Mouse (Mus musculus) heart, embryonic 10.5 days (tissue): ENCODE measurements around the gene Kidins220. TPM values are rescaled to one million over a fixed set of nuclear protein-coding genes. Genes with fewer than 3 reads are reported as not detected.

Experiments used
- DNase-seq: peaks from one replicate; pipeline ENCODE4 v3.0.0-alpha.2; 2017; ENCODE audit warnings: low spot score
- H3K27ac ChIP-seq: fragments of 300-500 bp; sonication (generic); 2 replicates; pipeline ENCODE4 v1.5.1; 2016; ENCODE audit warnings: mild to moderate bottlenecking
- H3K27me3 ChIP-seq: fragments of 300-500 bp; sonication (generic); 2 replicates; pipeline ENCODE4 v1.6.1; 2016; ENCODE audit warnings: mild to moderate bottlenecking; ENCODE audit not compliant: poor library complexity, insufficient read depth, severe bottlenecking
- H3K36me3 ChIP-seq: fragments of 300-500 bp; sonication (generic); 2 replicates; pipeline ENCODE4 v1.6.1; 2016; ENCODE audit warnings: mild to moderate bottlenecking, moderate library complexity
- H3K4me1 ChIP-seq: fragments of 300-500 bp; sonication (generic); 2 replicates; pipeline ENCODE4 v1.6.1; 2016; ENCODE audit warnings: mild to moderate bottlenecking
- H3K4me3 ChIP-seq: fragments of 300-500 bp; sonication (generic); 2 replicates; pipeline ENCODE4 v1.5.1; 2016; ENCODE audit warnings: mild to moderate bottlenecking, moderate library complexity
- H3K9me3 ChIP-seq: fragments of 300-500 bp; sonication (generic); 2 replicates; pipeline ENCODE4 v1.6.1; 2016; ENCODE audit warnings: mild to moderate bottlenecking, moderate library complexity
- WGBS: fragments of 180-500 bp; shearing (Covaris S2); methylation state at CpG from one replicate; pipeline ENCODE4 v1.1.7; 2016; 5-methylcytosine and 5-hydroxymethylcytosine counted together
- polyA plus RNA-seq: library from polyadenylated mRNA; unstranded; fragments of >200 nt; fragmentation: Nextera tagmentation; extraction: Ambion mirVana; gene quantifications from 2 replicates; pipeline ENCODE4 v1.2.1, GENCODE M21; 2016

Kidins220 gene
- polyA plus RNA-seq, 1 experiment from 2014 or later: 31.7 TPM

GRCm38 (mm10) chr12:25092027-25092704 lies 117.4 kb downstream of the Kidins220 start:
- DNase-seq: peak; percentile 93
- H3K4me3 ChIP-seq: peak overlapping the region; percentile 70
- peaks cover 40% of the 10 kb centered on the region for H3K4me1 ChIP-seq

DNA sequence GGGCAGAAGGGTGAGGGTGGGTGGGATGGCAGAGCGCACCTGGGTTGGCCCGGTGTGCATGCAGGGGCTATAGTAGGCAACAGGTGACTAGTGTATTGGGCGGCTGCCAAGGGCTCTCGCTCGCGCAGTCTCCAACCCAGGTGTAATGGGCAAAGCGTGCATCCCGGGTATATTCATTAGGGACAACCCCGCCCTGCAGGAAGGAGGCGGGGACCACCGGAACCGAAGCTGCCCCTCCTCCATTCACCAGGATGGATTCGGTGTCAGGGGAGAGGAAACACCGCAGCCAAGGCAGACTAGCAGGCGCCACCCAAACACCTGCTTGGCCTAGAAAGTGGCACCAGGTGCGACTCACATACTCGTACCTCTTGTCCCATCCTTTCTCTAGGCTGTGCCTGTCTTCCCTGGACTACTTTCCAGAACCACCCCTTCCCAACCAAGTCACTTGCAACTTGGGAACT lies 118.1 kb downstream of the Kidins220 start:
- WGBS: under 1% methylated on average over 17 of the region's 17 CpGs
- no peak for DNase-seq
- Histone ChIP-seq H3K27me3 (no peaks in the 10 kb centered on the region), H3K9me3 (no peaks in the 10 kb centered on the region), H3K4me1 (peaks cover 43% of the 10 kb centered on the region), H3K4me3 (peak overlapping the region; percentile 70), H3K27ac (peak overlapping the region; percentile 77), H3K36me3 (peaks cover 2% of the 10 kb centered on the region; the same call in 1 of the 2 replicates)

More at GRCm38 (mm10) chr12:25092027-25092704, 117.4 kb downstream of the Kidins220 start:
- Histone ChIP-seq H3K9me3 (no peaks in the 10 kb centered on the region), H3K27me3 (no peaks in the 10 kb centered on the region), H3K36me3 (peaks cover 2% of the 10 kb centered on the region; the same call in 1 of the 2 replicates), H3K27ac (peak overlapping the region; percentile 77)
- 7% methylated on average over 25 of the region's 25 CpGs for WGBS

DNA sequence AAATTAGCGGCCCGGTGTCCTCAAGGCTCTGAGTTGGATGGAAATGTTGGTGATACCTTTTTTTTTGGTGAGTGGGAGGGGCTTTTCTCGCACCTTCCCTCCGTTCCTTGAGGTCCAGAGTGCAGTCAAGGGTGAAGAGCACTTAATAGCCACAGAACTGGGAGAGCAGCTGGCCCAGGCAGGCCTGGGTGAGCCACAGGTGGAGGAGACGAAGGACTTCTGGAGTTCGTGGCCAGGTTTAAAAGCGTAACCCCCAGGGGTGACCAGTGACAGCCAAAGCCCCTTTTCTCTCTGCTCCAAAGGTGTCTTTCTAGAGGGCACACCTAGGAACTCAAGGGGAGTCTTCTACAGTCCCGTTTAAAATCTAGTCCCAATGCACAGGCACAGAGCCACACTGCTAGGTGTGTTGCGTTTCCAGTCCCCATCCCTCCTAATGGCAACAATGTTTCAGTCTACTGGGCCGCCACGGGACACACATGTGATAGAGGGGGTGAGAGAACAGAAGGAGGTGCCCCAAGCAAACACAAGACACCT lies 118.6 kb downstream of the Kidins220 start:
- H3K36me3 ChIP-seq: peaks cover 2% of the 10 kb centered on the region; the same call in 1 of the 2 replicates
- 11% methylated on average over 11 of the region's 11 CpGs for WGBS
- peaks cover 48% of the 10 kb centered on the region for H3K4me1 ChIP-seq
- H3K4me3 ChIP-seq: peak overlapping the region; percentile 70
- H3K9me3 ChIP-seq: no peaks in the 10 kb centered on the region
- DNase-seq: no peak
- peak overlapping the region; percentile 77 for H3K27ac ChIP-seq
- no peaks in the 10 kb centered on the region for H3K27me3 ChIP-seq

DNA sequence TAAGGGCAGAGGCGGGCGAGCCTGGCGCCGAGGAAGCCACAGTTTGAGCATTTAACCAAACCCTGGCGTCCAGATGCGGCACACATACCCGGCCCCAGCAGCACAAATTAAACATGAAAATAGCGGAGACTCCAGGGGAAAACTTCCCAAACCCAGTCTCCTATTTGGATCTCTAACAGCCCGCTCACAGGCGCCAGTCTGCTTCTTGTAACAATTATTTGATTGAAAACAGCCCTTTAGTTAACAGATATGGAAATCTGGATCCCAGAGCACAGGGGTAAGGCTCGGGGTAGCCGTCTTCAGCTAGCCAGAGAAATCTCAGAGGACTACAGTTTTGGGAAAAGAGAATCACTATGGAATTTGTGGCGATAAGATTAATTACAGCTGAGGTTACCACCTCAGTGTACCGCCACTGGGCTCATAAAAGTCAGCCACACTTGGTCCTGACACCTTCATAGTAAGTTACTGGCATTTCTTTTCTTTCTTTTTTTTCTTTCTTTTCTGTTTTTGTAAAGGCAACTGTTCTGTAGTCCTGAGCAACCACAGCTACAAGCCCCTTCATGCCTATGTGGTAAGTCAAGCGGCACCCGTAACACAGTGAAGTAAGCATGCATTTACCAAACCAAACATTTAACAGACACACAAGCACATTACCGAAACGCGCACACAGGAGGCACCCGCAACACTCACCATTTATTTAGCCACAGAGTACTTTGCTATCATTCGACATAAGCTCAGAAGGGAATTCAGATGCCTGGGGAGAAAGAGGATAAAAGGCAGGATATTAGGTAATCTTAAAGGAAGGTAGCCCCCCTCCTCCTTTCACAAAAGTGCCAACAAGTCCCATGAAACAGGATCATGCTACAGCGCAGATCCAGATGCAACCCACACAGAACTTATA lies 120.1 kb downstream of the Kidins220 start:
- H3K9me3 ChIP-seq: no peaks in the 10 kb centered on the region
- peaks cover 2% of the 10 kb centered on the region; the same call in 1 of the 2 replicates for H3K36me3 ChIP-seq
- DNase-seq: no peak
- H3K4me3 ChIP-seq: peak overlapping the region; percentile 70
- under 1% methylated on average over 22 of the region's 22 CpGs for WGBS
- peak overlapping the region; percentile 98 for H3K27ac ChIP-seq
- no peaks in the 10 kb centered on the region for H3K27me3 ChIP-seq
- peaks cover 49% of the 10 kb centered on the region for H3K4me1 ChIP-seq

- Histone ChIP-seq H3K4me3 (peak overlapping the region; percentile 70), H3K4me1 (peaks cover 45% of the 10 kb centered on the region), H3K27ac (peak overlapping the region; percentile 98), H3K27me3 (no peaks in the 10 kb centered on the region), H3K9me3 (no peaks in the 10 kb centered on the region), H3K36me3 (peaks cover 2% of the 10 kb centered on the region; the same call in 1 of the 2 replicates)
- no peak for DNase-seq
- under 1% methylated on average over 19 of the region's 19 CpGs for WGBS
Measured at GRCm38 (mm10) chr12:25095538-25095937, 120.8 kb downstream of the Kidins220 start.

GRCm38 (mm10) chr12:25095974-25096639 lies 121.4 kb downstream of the Kidins220 start:
- peaks cover 2% of the 10 kb centered on the region; the same call in 1 of the 2 replicates for H3K36me3 ChIP-seq
- no peaks in the 10 kb centered on the region for H3K9me3 ChIP-seq
- H3K4me1 ChIP-seq: peaks cover 44% of the 10 kb centered on the region
- H3K27me3 ChIP-seq: no peaks in the 10 kb centered on the region
- H3K4me3 ChIP-seq: peak overlapping the region; percentile 70
- peak; percentile 99 for DNase-seq
- under 1% methylated on average over 41 of the region's 41 CpGs for WGBS
- peak overlapping the region; percentile 98 for H3K27ac ChIP-seq

- DNase-seq: no peak
- Histone ChIP-seq H3K36me3 (peaks cover 2% of the 10 kb centered on the region; the same call in 1 of the 2 replicates), H3K4me1 (peaks cover 47% of the 10 kb centered on the region), H3K4me3 (peak overlapping the region; percentile 70), H3K9me3 (no peaks in the 10 kb centered on the region), H3K27ac (peak overlapping the region; percentile 98), H3K27me3 (no peaks in the 10 kb centered on the region)
- WGBS: under 1% methylated on average over 15 of the region's 15 CpGs
Measured at GRCm38 (mm10) chr12:25096640-25097051, 121.9 kb downstream of the Kidins220 start.

DNA sequence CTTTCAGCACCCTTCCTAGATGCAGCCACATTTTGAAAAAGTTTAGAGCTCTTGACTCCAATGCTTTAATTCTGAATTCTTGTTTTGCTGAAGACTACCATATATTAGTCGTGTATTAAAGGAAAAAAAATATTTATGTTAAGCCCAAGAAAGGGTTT lies 122.2 kb downstream of the Kidins220 start, which contains the start of gene Id2:
TSS of gene Id2 (minus strand) at position 89 of the 158 bp plus-strand sequence.
- Histone ChIP-seq H3K4me3 (peak within 1 kb of the TSS; percentile 70), H3K27ac (peak within 1 kb of the TSS; percentile 98), H3K36me3 (peaks cover 2% of the 10 kb centered on the region; the same call in 1 of the 2 replicates), H3K9me3 (no peaks in the 10 kb centered on the region), H3K4me1 (peaks cover 47% of the 10 kb centered on the region), H3K27me3 (no peaks in the 10 kb centered on the region)
- DNase-seq: no peak
- WGBS: 2% methylated on average over 1 of the region's 1 CpGs

- peak overlapping the region; percentile 98 for H3K27ac ChIP-seq
- peak overlapping the region; percentile 70 for H3K4me3 ChIP-seq
- H3K27me3 ChIP-seq: no peaks in the 10 kb centered on the region
- 3% methylated on average over 28 of the region's 28 CpGs for WGBS
- H3K4me1 ChIP-seq: peaks cover 43% of the 10 kb centered on the region
- H3K36me3 ChIP-seq: peaks cover 2% of the 10 kb centered on the region; the same call in 1 of the 2 replicates
- DNase-seq: peak; percentile 80
- no peaks in the 10 kb centered on the region for H3K9me3 ChIP-seq
Measured at GRCm38 (mm10) chr12:25097210-25098160, 122.8 kb downstream of the Kidins220 start.

DNA sequence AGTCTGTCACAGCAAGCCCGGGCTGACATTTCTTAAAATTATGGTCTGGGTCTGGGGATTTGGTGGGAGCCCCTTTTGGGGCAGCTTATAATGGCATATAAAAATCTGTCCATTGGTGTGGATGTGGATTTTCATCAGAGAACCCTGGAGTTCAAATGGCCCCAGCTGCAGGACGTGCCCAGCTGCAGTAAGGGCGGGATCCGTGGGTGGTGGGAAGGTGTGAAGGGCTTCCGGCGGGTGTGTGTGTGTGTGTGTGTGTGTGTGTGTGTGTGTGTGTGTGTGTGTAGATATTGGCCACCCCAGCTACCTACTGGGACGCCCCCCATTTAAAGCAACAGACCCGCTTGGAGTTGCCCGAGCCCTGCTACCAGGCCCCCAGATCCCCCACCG lies 123.4 kb downstream of the Kidins220 start:
- Histone ChIP-seq H3K9me3 (no peaks in the 10 kb centered on the region), H3K36me3 (peaks cover 2% of the 10 kb centered on the region; the same call in 1 of the 2 replicates), H3K27ac (peak overlapping the region; percentile 98), H3K4me1 (peaks cover 37% of the 10 kb centered on the region), H3K4me3 (peak overlapping the region; percentile 70), H3K27me3 (no peaks in the 10 kb centered on the region)
- no peak for DNase-seq
- WGBS: under 1% methylated on average over 10 of the region's 10 CpGs

DNA sequence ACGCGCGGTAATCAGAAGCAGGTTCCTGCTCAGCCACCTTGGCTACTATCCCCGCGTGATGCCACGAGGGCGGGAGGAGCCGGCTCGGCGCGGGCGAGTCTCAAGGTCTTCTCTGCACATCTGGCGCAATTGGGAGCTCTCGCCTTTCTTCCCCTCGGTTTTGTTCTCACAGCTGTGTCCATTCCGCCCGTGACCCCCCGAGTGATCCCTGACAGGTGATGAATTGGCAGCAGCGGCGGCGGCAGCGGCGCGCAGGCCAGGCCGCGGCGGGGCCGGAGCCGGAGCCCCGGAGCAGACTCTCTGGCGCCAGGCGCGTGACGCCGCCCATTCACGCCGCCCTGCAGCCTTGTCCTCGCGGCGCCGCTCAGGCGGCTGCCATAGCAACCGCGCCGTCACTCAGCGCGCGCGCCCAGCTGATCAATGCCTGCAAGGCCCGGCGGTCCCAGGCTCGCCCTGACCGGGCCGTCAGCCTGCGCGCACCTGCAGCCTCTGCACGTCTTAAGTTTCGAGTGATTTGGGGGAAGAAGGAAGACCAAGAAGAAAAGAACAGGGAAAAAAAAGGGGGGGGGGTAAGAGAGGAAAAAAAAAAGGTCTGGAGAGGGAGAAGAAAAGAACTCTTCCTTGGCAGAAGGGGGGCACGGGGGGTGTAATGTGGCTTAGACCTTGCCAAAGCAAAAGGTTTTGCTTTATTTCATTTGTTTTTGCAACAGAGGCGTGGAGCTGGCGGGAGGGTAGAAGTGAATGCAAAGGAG lies 124.0 kb downstream of the Kidins220 start:
- under 1% methylated on average over 61 of the region's 61 CpGs for WGBS
- Histone ChIP-seq H3K27me3 (no peaks in the 10 kb centered on the region), H3K27ac (peak overlapping the region; percentile 98), H3K36me3 (no peaks in the 10 kb centered on the region), H3K4me3 (peak overlapping the region; percentile 70), H3K4me1 (peaks cover 36% of the 10 kb centered on the region), H3K9me3 (no peaks in the 10 kb centered on the region)
- DNase-seq: peak; percentile 96
